Mouse (Mus musculus) neural tube, embryonic 10.5 days (tissue): ENCODE measurements around the gene Sytl2.

Source experiments
- DNase-seq: peaks from one replicate; pipeline ENCODE4 v3.0.0-alpha.2; 2017; ENCODE audit warnings: low spot score; ENCODE audit errors: extremely low spot score

The Sytl2 gene

DNA sequence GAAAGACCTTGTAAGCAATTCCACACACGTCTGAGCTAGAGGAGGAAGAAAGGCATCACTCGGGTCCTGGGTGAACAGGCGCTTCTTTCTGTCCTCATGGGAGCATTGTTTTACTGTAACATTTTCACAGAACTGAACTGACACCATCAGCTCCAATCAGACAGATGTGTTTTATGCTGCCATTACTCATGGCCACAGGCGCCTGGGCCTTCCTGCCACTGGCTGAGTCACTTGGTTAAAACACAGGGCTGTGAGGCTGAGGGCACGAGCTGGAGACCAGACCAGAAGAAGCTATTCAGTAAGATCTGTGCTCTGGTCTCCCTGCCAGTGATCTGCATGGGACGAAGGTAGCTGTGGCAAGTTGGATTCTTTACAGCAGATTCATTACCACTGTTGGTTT lies 6.0 kb downstream of the Sytl2 start:
- no peak for DNase-seq

DNA sequence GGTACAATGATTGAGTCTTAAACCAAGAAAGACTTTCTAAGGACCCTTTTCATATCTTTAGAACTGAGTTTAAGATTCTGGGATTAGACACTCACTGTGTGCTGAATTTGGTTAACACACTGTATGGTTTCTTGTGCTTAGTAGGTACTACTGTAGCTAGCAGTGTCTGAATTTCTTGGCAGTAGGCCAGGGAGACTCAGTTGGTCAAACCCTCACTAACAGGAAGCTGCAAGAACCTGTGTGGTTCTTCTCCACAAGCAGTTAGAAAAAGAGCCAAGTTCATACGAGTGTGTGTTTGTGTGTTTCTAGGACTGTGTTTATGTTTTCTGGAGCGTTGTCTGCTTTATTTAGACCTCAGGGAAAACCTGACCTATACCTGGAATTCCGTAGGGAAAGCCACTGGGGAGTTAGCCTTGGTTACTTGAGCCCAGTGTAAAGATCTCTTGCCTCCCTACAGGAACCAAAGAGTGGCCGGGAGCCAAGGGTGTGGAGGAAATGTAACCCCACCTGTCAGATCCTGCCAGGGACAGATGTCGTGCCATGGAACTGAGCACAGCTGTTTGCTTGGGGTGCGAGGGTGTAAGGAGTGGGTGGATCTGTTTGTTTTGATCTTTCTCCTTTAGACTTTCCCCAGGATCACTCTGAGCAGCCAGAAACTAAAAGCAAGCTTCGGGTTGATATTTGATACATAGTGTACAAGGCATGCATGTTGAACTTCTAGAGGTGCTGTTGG lies 10.3 kb downstream of the Sytl2 start:
- DNase-seq: no peak

DNA sequence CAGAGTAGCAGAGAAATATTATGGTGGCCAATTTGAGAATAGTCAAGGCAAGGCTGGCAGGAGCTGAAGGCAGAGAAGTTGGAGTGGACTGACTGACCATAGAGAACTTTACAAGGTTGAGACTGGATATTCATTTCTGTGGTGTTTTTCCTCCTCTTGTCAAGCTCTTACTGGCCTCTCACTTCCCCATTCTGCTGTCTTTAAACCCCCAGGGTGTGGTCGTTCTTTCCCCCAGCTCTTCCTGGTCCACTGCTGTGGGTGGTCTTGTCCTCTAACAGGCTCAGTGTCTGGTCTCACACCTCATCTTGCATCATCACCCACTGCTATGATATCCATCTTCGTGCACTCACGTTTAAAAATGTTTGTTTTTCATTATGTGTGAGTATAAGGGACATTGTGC lies 11.4 kb downstream of the Sytl2 start:
- DNase-seq: no peak

DNA sequence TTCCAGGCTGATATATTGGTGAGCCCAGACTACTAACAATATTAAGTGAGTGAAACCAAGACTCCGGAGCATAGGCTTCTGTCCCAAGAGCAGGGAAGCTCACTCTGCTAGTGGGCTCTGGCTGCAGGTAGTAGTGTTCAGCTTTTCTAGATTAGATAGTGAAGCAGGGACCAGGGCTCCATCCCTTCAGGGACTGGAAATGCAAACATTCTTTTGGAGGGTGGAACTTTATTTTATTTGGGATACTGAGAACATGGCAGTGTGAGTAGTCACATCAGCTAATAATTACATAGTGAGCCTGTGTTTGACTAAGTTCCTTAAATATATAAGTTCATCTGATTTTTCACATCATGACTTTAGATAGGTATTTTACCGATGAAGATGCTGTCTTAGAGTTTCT lies 14.8 kb downstream of the Sytl2 start:
- DNase-seq: no peak

DNA sequence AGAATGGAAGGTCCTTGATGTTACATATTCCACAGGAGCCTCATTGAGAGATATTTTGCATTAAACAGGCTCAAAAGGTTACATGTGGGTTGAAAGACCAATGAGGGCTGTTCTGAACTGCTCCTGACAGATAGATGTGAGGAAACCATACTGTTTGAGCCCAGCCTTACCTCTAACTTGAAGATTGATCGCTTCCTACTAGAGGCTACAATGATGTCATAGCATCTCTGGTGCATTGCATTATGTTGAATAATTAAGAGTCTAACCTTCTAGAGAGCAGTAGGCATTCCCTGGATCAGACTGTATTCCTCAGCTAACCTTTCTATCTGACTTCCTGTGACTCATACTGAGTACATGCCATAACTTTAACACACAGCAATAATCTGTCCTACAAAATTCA lies 17.4 kb downstream of the Sytl2 start:
- no peak for DNase-seq

DNA sequence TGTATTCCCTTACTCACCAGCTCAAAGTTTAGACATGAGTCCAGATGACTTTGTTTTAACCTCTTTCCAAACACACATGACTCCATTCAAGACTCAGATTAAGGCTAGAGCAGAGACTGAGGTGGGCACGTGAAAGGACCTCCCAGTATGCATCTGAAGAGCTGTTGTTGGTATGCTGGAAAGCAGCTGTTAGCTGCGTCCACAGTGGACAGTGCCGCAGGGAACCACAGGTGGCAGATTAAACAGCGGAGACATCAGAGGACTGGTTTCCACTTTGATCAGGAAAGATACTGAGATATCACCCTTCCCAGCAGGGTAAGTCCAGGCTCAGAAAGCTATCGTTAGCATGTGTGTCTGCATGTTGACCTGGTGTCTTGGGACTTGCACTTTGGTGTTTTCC lies 18.1 kb downstream of the Sytl2 start:
- no peak for DNase-seq

DNA sequence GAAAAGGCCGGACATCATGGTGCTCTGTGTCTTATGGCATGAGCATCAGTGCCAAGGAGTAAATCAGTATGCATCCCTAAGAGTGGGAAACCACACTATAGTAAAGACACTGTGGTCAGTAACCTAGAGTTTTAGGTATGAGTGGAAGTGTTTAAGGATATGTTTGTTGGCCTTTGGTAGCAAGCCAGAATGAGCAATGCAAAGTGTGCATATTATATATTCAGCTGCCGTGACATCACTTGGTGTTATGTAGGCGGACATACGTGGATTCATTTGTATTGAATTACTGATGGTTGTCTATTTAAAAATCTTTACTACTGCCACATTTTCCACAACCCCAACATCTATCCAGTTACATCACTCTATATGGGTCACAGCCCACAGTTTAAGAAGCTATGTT lies 23.1 kb downstream of the Sytl2 start:
- DNase-seq: no peak

DNA sequence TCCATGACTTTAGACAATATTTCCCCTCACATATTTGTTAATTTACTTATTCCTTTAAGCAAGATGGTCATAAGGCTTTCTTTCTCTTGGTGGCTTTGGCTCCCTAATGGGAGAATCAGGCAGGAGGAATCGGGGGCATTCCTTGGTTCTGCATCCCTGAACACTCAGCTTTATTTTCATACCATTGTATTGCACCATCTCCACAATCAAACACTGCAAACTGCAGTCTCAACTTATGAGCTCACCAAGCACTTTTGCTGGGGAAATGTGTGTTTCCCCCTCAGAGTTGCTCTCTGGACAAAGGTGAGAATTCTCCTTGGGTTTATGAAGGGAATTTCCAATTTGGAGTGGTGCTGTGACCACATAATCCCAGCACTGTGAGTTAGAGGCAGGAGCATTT lies 28.1 kb downstream of the Sytl2 start:
- DNase-seq: no peak

DNA sequence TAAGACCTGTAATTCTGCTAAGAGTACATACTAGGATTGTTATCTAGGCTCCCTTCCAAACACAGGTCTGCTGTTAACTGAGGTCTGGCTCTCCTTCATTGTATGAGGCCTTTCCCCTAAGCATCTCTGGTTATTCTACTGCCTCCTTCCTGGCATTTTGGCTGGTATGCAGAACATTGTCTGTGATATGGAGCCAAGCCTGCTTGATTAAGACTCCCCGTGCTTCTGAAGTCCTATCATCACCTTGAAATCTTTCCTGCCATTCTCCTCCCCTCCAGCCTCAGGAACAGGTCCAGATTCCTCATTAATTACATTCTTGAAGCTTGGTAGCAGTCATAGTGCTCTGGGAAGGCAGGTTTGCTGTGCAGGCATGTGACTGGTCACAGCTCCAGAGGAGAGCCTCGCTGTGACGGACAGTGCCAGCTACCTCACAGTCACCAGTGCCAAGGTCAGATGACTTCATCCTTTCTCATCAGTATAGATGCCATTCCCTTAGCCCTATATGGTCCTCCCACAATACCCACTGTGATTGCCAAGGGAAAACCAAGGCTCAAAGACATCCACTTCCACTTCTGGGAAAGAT lies 30.5 kb downstream of the Sytl2 start:
- no peak for DNase-seq

DNA sequence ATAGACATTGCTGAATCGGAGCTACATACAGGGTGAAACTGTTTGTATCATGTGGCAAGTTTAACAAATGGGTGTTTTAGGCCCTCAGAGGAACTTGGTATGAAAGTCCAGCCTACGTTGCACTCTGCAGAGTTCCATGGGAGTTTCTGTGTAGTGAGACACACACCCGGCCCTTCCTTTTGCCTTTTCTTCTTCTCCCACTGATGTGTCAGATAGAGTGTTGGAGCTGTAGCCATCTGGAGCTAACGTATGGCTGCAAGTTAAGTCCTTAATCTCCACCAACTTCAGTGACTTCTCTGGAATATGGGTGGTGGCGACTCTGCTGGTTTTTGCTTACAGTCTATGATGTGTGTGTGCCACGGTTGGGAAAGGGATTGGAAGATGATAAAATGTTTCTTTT lies 32.3 kb downstream of the Sytl2 start:
- no peak for DNase-seq

DNA sequence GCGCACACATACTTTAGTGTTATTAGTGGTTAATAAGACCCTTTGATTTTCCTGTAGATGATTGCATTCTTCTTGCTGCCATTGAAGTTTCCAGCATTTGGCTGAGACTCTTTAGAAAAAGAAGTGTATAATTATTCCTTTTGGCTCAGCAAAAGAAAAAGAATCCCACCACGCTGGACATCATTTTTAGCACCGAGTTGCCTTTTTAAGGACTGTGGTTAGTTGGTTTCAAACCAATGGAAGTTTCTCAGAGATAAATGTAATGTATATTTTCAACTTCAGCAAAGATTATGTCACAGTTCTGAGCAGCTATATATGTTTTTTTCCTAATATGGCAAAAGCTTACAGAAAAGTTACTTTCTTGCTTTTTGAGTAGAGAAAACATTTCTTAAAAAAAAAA lies 32.8 kb downstream of the Sytl2 start:
- no peak for DNase-seq

DNA sequence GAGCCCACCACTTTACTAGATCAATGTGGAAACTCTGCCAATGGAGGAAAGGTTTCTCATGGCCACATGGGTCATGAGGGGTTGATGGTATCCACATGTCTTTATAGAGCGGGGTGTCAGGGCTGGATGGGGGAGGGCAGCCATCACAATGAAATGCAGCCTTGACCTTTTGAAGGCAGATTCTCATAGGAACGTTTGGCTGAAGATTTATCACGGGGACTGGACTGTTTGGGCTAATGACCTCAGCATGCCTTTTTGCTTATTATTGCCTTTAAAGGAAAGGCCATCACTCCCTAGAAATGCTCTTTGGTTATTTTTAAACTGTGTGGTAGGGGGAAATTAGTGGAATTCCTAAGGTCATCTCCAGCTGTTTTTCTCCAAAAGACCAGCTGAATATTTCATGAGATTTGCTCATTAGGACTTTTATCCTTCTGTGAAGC lies 33.7 kb downstream of the Sytl2 start:
- peak; percentile 26 for DNase-seq

DNA sequence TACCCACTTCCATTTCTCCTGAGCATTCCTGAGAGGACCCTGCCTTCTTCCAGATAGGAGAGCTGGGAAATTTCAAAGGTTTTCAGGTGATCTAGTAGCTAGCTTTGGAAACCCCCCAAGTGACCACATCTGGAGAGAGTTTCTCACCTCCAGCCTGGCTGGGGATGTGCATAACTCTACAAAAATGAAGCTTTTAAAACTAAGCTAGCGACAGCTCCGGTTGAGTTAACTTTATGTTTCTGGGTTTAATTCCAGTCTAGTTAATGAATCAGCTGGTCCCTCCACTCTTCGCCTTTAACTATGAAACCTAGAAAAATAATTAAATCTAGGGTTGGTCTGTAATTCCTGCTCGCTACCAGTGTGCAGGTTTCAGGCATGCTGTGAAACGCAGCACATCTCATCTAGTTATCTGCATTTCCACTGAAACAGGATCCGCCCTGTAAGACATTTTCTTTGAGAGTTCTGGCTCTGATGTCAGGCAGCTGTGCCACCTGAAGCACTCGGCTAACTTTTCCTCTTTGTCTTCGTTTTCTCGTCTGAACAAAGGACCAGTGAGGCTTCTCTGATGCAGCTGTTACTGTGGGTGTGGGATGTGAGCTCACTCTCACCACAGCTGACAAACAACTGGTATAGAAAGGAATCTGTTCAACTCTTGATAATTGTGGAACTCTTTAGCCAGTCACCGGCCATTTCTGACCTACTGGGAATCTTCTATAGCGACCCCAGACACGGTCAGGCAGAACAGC lies 39.3 kb downstream of the Sytl2 start:
- DNase-seq: no peak

DNA sequence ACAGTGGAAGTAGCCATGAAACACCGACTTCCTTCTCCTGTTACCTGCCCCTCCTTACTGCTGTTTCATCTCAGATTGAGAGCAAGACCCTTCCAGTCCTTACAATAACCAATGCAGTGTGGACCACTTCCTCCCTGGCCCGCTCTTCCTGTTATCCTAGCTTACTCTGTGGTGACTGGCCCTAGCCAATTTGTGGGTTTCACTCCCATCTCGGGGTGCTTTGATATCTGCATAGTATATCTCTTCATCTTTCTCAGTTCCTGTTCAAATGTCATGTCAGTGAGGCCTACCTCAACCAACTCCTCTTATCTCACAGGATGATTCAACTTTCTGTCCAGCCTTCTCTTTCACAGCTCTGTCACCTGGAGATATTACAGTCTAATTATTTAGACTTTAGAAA lies 42.9 kb downstream of the Sytl2 start:
- no peak for DNase-seq

DNA sequence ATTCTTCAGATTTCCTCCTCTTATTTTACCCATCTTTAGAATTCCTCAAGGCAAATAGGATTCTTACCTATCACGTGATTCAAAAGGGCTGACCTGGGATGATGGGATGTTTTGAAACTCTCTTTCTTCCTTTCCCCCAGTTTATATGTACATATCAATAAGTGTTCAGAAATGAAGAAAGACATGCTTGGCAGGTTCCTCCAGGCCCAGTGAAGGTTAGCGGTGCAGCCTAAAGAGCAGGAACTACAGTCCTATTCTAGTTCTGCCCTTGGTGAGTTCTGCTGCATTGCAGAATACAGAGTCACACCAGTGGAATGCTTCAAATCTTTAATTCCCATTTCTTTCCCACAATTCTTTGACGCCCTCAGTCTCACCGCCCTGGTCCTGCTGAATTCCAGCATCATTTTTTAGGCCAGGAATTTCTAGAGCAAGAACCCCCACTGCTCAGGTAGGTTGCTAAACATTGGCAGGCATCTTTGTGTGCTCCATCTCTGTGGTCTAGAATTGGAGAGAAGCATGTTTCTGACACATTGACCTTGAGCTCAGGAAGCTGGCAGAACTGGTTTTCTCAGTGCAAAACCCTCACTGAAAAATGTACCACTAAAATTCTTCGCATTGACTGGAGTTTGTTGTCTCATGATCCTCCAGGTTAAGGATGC lies 45.9 kb downstream of the Sytl2 start:
- no peak for DNase-seq

DNA sequence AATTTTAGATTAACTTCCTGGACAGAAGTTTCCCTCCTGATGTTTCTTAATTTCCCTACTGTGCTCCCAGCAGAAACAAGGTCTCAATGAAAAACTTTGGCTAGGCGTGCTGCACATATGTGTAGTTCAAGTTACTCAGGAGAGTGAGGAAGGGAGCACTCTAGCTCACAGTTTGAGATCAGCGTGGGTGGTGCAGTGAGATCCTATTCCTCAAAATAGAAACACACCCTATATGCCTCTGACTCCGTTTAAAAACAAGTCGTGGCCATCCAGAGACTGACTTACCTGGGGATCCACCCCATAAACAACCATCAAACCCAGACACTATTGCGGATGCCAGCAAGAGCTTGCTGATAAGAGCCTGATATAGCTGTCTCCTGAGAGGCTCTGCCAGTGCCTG lies 47.0 kb downstream of the Sytl2 start:
- no peak for DNase-seq

DNA sequence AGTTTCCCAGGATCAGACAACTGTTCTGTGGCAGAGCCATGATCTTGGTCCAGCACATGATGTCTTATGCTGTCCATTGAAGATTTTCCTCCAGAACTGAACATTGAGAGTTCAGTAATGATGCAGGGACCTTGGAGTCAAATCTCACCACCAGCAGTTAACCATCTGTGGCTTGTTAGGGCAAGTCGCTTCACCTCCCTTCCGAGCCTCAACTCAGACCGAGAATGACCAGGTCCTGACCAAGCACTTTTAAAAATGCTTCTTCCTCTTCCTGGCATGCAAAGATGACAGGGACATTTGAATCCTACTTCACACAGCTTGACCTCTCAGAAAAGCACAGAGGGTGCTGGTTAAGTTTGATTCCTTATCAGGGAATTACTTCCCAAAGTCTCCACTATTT lies 50.1 kb downstream of the Sytl2 start:
- DNase-seq: no peak

DNA sequence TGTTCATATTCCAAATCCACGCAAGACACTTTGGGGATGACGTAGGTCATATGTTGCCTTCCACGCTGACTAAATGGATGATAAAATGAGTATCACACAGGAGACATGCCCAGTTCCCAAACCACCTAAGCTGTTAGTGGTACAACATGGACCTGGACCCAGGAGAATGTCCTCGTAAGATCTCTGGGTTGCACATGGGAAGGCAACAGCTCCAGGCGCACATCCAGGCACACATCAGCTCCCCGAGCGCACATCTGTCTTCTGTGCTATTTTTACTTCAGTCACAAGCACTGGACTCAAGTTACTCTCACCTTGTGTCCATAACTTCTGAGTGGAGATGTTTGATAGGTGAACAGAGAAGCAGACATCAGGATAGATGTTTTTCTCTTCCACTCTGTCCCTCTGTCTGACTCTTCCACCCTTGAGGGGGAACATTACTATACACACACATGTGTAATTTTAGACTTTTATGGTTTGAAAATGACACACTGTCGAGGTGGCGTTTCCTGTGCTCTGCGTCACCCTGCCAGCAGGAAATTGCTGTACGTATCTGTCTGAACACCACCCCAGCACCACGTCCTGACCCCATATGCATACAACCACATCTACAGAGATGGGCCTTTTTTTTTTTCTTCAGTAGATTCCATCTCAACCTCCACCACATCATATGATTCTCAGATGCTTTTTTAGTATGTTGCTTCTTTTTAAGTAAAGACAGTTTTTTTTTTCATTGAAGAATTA lies 51.6 kb downstream of the Sytl2 start:
- DNase-seq: no peak

DNA sequence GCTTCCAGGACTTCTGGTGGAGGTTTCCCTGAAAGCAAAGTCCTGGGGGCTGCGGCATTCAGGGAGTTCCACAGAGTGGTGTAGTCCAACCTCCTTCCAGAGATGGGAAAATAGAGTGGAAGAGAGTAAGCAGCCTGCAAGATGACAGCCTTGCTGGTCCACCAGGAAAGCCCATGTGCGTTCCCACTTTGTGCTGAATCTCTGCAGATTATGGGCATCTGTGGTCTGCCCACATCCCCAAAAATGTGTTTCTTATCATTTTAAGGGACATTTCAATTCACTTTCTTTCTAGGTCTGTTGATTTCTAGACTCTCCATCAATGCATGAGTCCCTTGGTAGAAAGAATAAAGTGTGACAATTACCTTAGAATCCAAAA lies 52.2 kb downstream of the Sytl2 start:
- DNase-seq: no peak

DNA sequence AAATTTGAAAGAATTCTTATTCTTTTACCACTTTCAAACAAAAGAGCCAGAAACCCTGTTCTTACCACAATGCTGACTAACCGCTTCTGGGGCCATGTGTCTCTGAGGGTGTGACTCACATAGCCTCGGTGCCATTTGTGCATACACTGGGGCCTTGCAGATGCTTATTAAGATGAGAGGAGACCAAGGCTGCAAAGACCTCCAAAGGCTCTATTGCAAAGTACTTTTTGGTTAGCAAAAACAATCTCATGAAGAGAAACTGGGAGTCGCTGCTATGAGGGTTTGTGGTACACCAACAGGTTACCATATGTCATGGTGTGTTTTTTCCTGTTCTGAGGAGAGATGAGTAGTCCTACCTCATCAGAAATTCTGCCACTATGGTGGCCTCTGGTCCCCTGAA lies 53.4 kb downstream of the Sytl2 start:
- no peak for DNase-seq

DNA sequence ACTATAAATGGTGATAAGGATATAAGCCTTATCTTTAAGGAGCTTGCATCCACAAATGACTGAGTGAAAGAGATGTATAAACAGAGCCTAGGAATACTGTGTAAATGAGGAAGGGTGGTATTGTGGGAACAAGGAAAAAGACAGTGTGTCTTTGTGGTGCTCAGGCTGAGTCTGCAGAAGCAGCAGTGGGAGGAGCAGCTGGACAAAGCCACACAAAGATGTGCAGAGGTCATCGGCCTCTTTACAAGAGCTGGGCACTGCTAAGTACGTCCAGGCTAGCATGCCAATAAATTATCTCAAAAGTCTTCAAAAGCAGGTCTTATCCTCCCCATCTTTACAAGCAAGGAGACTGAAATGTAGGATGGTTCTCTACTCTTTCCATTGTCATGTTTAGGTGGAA lies 53.9 kb downstream of the Sytl2 start:
- DNase-seq: no peak

DNA sequence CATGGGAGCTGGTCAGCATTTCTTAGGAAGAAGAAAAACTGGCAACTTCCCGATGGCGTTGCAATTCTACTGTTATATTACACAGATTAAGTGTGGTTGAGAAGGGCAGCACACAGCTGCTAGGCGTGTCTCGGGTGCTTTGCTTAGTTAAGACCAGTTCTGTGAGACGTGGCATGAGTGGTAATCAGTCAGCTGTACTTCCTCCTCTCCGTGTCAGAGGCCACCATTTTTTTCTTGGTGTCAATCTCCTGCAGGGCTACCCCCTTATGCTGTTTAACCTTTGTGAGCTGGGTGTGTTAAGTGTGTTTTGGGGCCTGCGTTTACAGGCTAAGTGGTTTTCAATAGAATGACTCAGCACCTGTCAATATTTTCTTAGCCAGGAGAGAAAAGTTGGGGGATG lies 60.7 kb downstream of the Sytl2 start:
- no peak for DNase-seq
